Mouse (Mus musculus) hindbrain, embryonic 13.5 days (tissue): ENCODE results near the gene Osbpl3. TPM values are rescaled to one million over a fixed set of nuclear protein-coding genes. Genes with fewer than 3 reads are reported as not detected.

Experiments used
- ATAC-seq: fragments of 200-750 bp; cut with Nextera tagmentation; 2 replicates; pipeline ENCODE4 v1.8.0; 2017; ENCODE audit warnings: moderate TSS enrichment; ENCODE audit not compliant: low FRiP score
- H3K27ac ChIP-seq: fragments of 300-500 bp; sonication (generic); 2 replicates; pipeline ENCODE4 v1.5.1; 2015; ENCODE audit warnings: inconsistent platforms, mild to moderate bottlenecking, moderate library complexity
- H3K27me3 ChIP-seq: fragments of 300-500 bp; sonication (generic); 2 replicates; pipeline ENCODE4 v1.6.1; 2015; ENCODE audit warnings: mild to moderate bottlenecking, inconsistent platforms
- H3K36me3 ChIP-seq: fragments of 300-500 bp; sonication (generic); 2 replicates; pipeline ENCODE4 v1.6.1; 2015; ENCODE audit warnings: mild to moderate bottlenecking, inconsistent platforms
- H3K4me1 ChIP-seq: fragments of 300-500 bp; sonication (generic); replicated peaks from 2 replicates; pipeline ENCODE4 v1.6.1; 2015; ENCODE audit warnings: inconsistent platforms
- H3K4me2 ChIP-seq: fragments of 300-500 bp; sonication (generic); 2 replicates; pipeline ENCODE4 v1.6.1; 2015; ENCODE audit warnings: inconsistent platforms, mild to moderate bottlenecking, moderate library complexity
- H3K4me3 ChIP-seq: fragments of 300-500 bp; sonication (generic); 2 replicates; pipeline ENCODE4 v1.5.1; 2015; ENCODE audit warnings: mild to moderate bottlenecking, inconsistent platforms
- H3K9ac ChIP-seq: fragments of 300-500 bp; sonication (generic); 2 replicates; pipeline ENCODE4 v1.6.1; 2015; ENCODE audit warnings: mild to moderate bottlenecking, inconsistent platforms
- H3K9me3 ChIP-seq: fragments of 300-500 bp; sonication (generic); 2 replicates; pipeline ENCODE4 v1.6.1; 2016; ENCODE audit warnings: inconsistent platforms
- WGBS: fragments of 180-500 bp; shearing (Covaris S2); methylation state at CpG from one replicate; pipeline ENCODE4 v1.1.7; 2015; 5-methylcytosine and 5-hydroxymethylcytosine counted together
- polyA plus RNA-seq: library from polyadenylated mRNA; unstranded; fragments of >200 nt; fragmentation: Nextera tagmentation; extraction: Ambion mirVana; gene quantifications from 2 replicates; pipeline ENCODE4 v1.2.1, GENCODE M21; 2015

The Osbpl3 gene
- polyA plus RNA-seq, 1 experiment from 2014 or later, result 4.8 TPM

- H3K4me2 ChIP-seq, result no peak overlapping the region
- 91% methylated on average over 15 of the region's 15 CpGs for WGBS
- no peaks in the 10 kb centered on the region for H3K27me3 ChIP-seq
- H3K9me3 ChIP-seq, result no peaks in the 10 kb centered on the region
- no peak overlapping the region for H3K27ac ChIP-seq
- no peak overlapping the region for H3K9ac ChIP-seq
- no peaks in the 10 kb centered on the region for H3K4me1 ChIP-seq
- no peaks in the 10 kb centered on the region for H3K36me3 ChIP-seq
- no peak for ATAC-seq
- H3K4me3 ChIP-seq, result no peak overlapping the region
These were observed 120.9 kb downstream of the Osbpl3 start for GRCm38 (mm10) chr6:50334846-50335821.

- no peaks in the 10 kb centered on the region for H3K36me3 ChIP-seq
- WGBS, result 91% methylated on average over 6 of the region's 6 CpGs
- no peaks in the 10 kb centered on the region for H3K27me3 ChIP-seq
- 0 out of 2 replicates have a peak, but pooled peaks cover 5% of the 10 kb centered on the region for H3K4me1 ChIP-seq
- H3K4me2 ChIP-seq, result no peak overlapping the region
- no peak for ATAC-seq
- H3K4me3 ChIP-seq, result no peak overlapping the region
- H3K9ac ChIP-seq, result no peak overlapping the region
- H3K9me3 ChIP-seq, result no peaks in the 10 kb centered on the region
- no peak overlapping the region for H3K27ac ChIP-seq
These were observed 122.7 kb downstream of the Osbpl3 start for GRCm38 (mm10) chr6:50333346-50333745.

DNA sequence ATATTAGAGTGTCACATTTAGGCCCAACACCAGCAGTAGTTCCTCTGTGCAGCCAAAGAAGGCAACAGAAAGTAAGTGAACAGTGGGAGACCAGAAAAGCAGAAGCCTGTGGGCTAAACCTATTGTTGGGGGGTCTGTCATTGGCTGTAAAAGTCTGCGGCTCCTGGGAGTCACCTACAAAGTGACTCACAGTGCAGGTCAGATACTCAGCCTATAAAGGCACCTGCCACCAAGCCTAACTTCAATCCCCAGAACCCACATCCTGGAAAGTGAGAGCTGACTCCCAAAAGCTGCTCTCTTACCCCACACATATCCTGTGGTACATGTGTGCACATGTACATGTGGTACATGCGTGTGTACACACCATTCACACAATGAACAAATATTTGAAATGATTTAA lies 124.5 kb downstream of the Osbpl3 start:
- Histone ChIP-seq H3K27me3 (no peaks in the 10 kb centered on the region), H3K9ac (no peak overlapping the region), H3K4me3 (no peak overlapping the region), H3K9me3 (no peaks in the 10 kb centered on the region), H3K36me3 (no peaks in the 10 kb centered on the region), H3K4me2 (no peak overlapping the region), H3K27ac (no peak overlapping the region), H3K4me1 (0 out of 2 replicates have a peak, but pooled peaks cover 5% of the 10 kb centered on the region)
- ATAC-seq, result no peak
- WGBS, result 100% methylated on average over 2 of the region's 2 CpGs

DNA sequence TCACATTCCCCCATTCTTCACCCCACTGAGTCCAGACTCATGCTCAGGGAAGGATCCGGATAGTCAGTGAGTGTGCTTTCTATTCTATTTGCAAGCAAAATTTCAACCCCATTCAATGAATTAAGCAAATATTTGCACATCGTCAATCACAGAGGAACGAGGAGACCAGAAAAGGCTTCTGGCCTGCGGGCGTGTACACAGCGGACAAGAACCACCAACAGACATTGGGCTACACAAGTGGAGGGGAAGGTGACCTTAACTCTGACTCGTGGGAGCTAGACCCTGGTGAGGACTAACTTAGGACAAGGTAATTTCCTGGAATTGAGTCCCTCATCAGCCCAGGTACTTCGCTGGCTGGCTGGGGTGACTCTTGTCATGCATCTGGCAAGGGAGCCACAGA lies 126.6 kb downstream of the Osbpl3 start:
- WGBS, result 74% methylated on average over 8 of the region's 8 CpGs
- Histone ChIP-seq H3K9me3 (no peaks in the 10 kb centered on the region), H3K9ac (no peak overlapping the region), H3K4me3 (no peak overlapping the region), H3K4me1 (0 out of 2 replicates have a peak, but pooled peaks cover 5% of the 10 kb centered on the region), H3K27me3 (no peaks in the 10 kb centered on the region), H3K36me3 (no peaks in the 10 kb centered on the region), H3K27ac (no peak overlapping the region), H3K4me2 (no peak overlapping the region)
- ATAC-seq, result no peak

DNA sequence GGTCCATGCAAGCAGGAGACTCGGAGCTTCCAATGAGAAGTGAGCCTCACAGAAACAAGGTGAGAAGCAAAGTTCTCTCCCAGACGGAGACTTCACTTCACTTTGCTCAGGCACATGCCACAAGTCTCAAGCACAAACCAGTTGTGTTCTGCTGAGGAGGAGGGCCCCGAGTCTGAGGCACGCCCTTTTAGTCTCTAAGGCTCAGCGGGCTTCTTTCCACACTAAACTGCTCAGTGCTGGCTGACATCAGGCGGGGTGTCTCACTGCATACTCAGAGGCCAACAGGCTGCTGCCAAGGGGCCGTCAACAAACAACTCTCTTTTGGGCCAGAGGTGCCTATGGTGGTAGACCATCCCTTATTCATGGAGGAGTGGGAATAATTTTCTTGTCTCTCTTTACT lies 127.1 kb downstream of the Osbpl3 start:
- H3K9me3 ChIP-seq, result no peaks in the 10 kb centered on the region
- H3K4me2 ChIP-seq, result no peak overlapping the region
- 36% methylated on average over 7 of the region's 7 CpGs for WGBS
- no peak overlapping the region for H3K9ac ChIP-seq
- no peak overlapping the region for H3K4me3 ChIP-seq
- no peaks in the 10 kb centered on the region for H3K27me3 ChIP-seq
- no peaks in the 10 kb centered on the region for H3K36me3 ChIP-seq
- H3K27ac ChIP-seq, result no peak overlapping the region
- ATAC-seq, result no peak
- 0 out of 2 replicates have a peak, but pooled peaks cover 5% of the 10 kb centered on the region for H3K4me1 ChIP-seq

DNA sequence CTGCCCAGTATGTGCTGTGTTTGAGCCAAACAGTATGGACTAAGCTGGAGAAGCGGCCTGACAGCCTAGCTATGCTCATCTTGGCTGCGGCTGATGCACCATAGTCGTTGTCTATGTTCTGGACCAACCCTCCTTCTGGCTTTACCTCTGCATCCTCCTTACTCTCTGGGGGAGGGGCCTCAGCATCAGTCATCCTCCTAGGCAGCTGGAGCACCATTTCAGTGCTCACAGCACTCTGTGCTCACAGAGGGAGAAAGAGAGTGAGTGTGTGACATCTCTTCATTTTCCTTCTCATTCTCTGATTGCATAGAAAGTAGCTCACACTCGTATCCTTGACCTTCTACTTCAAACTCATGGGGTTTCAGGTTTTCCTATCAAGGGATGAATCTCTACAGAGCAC lies 129.8 kb downstream of the Osbpl3 start:
- 84% methylated on average over 4 of the region's 4 CpGs for WGBS
- Histone ChIP-seq H3K4me3 (no peak overlapping the region), H3K27ac (no peak overlapping the region), H3K9me3 (no peaks in the 10 kb centered on the region), H3K27me3 (no peaks in the 10 kb centered on the region), H3K9ac (no peak overlapping the region), H3K36me3 (no peaks in the 10 kb centered on the region), H3K4me2 (no peak overlapping the region), H3K4me1 (0 out of 2 replicates have a peak, but pooled peaks cover 11% of the 10 kb centered on the region)
- ATAC-seq, result no peak

- no peak overlapping the region for H3K4me2 ChIP-seq
- H3K9ac ChIP-seq, result no peak overlapping the region
- no peaks in the 10 kb centered on the region for H3K9me3 ChIP-seq
- 91% methylated on average over 9 of the region's 9 CpGs for WGBS
- H3K36me3 ChIP-seq, result no peaks in the 10 kb centered on the region
- no peak for ATAC-seq
- no peaks in the 10 kb centered on the region for H3K27me3 ChIP-seq
- 0 out of 2 replicates have a peak, but pooled peaks cover 11% of the 10 kb centered on the region for H3K4me1 ChIP-seq
- no peak overlapping the region for H3K4me3 ChIP-seq
- H3K27ac ChIP-seq, result no peak overlapping the region
These were observed 130.5 kb downstream of the Osbpl3 start for GRCm38 (mm10) chr6:50325485-50325884.

DNA sequence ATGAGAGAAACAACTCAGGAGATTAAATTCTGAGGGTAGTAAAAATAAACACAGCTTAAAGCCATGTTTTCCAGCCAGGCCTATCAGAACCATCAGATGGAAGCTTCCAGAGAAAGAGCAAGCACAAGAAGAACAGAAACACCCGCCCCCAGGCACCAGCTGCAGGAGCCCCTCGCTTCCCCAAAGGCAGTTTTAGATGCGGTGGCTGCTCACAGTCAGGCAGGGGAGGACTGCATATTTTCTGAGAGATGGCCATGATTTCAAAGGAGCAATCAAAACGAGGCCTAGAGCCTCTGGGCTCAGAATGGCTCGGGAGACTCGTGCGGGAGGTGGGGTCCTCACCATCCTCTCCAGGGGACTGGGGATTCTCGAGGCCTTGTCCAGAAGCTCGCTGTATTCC lies 133.4 kb downstream of the Osbpl3 start:
- H3K9me3 ChIP-seq, result no peaks in the 10 kb centered on the region
- H3K4me2 ChIP-seq, result no peak overlapping the region
- WGBS, result 63% methylated on average over 9 of the region's 9 CpGs
- peaks cover 5% of the 10 kb centered on the region; the same call in 1 of the 2 replicates for H3K4me1 ChIP-seq
- no peak overlapping the region for H3K27ac ChIP-seq
- H3K4me3 ChIP-seq, result no peak overlapping the region
- no peak overlapping the region for H3K9ac ChIP-seq
- H3K27me3 ChIP-seq, result no peaks in the 10 kb centered on the region
- no peak for ATAC-seq
- no peaks in the 10 kb centered on the region for H3K36me3 ChIP-seq

DNA sequence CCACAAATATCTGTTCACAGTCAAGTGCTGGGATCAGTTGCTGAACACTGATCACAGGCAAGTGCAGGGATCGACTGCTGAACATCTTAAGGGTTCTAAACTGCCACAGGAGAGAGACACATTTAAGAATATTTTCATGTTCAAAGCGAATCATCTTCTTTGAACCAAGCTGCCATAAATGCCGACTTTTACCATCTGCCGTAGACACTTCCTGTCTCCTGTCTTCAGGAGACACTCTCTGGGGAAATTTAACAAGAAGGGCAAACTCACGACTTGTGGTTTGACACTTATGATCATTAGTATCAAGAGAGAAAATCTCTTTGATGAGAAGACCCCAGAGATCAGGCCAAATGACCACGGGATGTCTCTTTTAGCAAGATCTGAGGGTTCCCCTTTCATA lies 134.3 kb downstream of the Osbpl3 start:
- Histone ChIP-seq H3K4me3 (no peak overlapping the region), H3K27me3 (no peaks in the 10 kb centered on the region), H3K9ac (no peak overlapping the region), H3K36me3 (no peaks in the 10 kb centered on the region), H3K27ac (no peak overlapping the region), H3K9me3 (no peaks in the 10 kb centered on the region), H3K4me2 (no peak overlapping the region), H3K4me1 (peaks cover 5% of the 10 kb centered on the region; the same call in 1 of the 2 replicates)
- 83% methylated on average over 6 of the region's 6 CpGs for WGBS
- no peak for ATAC-seq

DNA sequence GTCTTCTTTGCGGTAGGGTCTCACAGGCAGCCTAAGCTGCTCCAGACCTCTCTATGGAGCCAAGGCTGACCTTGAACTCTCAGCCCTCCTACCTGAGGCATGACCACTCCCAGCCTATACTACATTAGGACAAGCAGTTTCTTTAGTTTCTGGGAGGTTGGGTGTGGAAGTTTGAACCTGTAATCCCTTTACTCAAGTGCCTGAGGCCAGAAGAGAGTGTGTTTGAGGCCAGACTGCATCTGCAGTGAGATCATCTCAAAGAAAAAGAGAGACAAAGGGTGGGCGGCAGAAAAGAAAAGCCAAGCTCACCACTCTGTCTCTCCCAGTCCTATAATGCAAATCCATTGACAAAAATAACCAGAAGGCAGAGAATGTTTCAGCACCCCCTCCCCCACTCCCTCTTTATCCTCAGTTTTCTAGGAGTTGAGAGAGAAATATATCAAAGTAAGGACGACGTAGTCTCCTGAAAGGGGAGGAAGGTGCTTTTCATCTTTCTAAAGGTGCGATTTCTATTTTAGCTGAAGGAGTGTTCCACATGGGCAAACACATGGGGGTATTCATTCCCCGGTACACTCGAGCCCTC lies 137.3 kb downstream of the Osbpl3 start:
- Histone ChIP-seq H3K9ac (no peak overlapping the region), H3K36me3 (no peaks in the 10 kb centered on the region), H3K27ac (no peak overlapping the region), H3K9me3 (no peaks in the 10 kb centered on the region), H3K4me2 (no peak overlapping the region), H3K27me3 (no peaks in the 10 kb centered on the region), H3K4me3 (no peak overlapping the region), H3K4me1 (peaks cover 5% of the 10 kb centered on the region; the same call in 1 of the 2 replicates)
- 72% methylated on average over 7 of the region's 7 CpGs for WGBS
- ATAC-seq, result no peak

DNA sequence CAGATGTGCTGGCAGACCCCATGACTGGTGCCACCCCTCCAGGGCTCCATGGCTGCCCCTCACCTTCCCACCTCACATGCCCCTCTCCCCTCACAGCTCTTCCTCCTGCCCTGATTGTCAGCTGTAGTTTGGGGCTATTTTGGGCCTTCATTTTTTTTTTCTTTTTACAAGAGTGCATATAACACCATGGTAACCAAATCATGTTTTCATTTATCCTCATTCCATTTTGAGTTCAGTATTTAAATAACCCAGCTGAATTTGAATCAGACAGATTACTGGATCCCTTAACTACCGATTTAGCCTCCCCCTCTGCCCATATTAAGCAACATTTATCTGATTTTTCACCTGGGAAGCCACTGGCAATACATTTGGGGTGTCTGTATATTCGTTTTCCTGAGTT lies 137.9 kb downstream of the Osbpl3 start:
- WGBS, result 68% methylated on average over 2 of the region's 2 CpGs
- no peak for ATAC-seq
- no peak overlapping the region for H3K4me3 ChIP-seq
- no peaks in the 10 kb centered on the region for H3K9me3 ChIP-seq
- no peaks in the 10 kb centered on the region for H3K36me3 ChIP-seq
- no peak overlapping the region for H3K9ac ChIP-seq
- H3K27ac ChIP-seq, result no peak overlapping the region
- H3K4me1 ChIP-seq, result peaks cover 5% of the 10 kb centered on the region; the same call in 1 of the 2 replicates
- H3K4me2 ChIP-seq, result no peak overlapping the region
- no peaks in the 10 kb centered on the region for H3K27me3 ChIP-seq

GRCm38 (mm10) chr6:50316795-50317505 lies 139.1 kb downstream of the Osbpl3 start:
- Histone ChIP-seq H3K4me2 (no peak overlapping the region), H3K36me3 (no peaks in the 10 kb centered on the region), H3K4me3 (no peak overlapping the region), H3K9ac (no peak overlapping the region), H3K9me3 (no peaks in the 10 kb centered on the region), H3K27ac (no peak overlapping the region), H3K4me1 (no peaks in the 10 kb centered on the region; the same call in 1 of the 2 replicates), H3K27me3 (no peaks in the 10 kb centered on the region)
- 97% methylated on average over 7 of the region's 7 CpGs for WGBS
- ATAC-seq, result no peak
